Mouse (Mus musculus) hindbrain, postnatal 0 days (tissue): ENCODE measurements at regions not wholly inside any gene's neighbourhood (a gene's known extent, or its start where the extent isn't known, plus 50 kb on each side); places are given as distances from the start of the nearest gene placed in this dataset.

Experiments used
- ATAC-seq: fragments of 200-750 bp; cut with Nextera tagmentation; 2 replicates; pipeline ENCODE4 v1.8.0; 2017; ENCODE audit warnings: mild to moderate bottlenecking, moderate TSS enrichment, moderate library complexity
- DNase-seq: peaks from one replicate; pipeline ENCODE4 v3.0.0-alpha.2; 2015; ENCODE audit warnings: low spot score
- H3K27ac ChIP-seq: fragments of 300-500 bp; sonication (generic); 2 replicates; pipeline ENCODE4 v1.5.1; 2014; ENCODE audit warnings: mild to moderate bottlenecking
- H3K27me3 ChIP-seq: fragments of 300-500 bp; sonication (generic); 2 replicates; pipeline ENCODE4 v1.6.1; 2014; ENCODE audit warnings: low read length, mixed read lengths; ENCODE audit not compliant: insufficient read depth
- H3K36me3 ChIP-seq: fragments of 300-500 bp; sonication (generic); 2 replicates; pipeline ENCODE4 v1.6.1; 2014; ENCODE audit warnings: low read length, mixed read lengths; ENCODE audit not compliant: insufficient read depth
- H3K4me1 ChIP-seq: fragments of 300-500 bp; sonication (generic); 2 replicates; pipeline ENCODE4 v1.6.1; 2014; ENCODE audit warnings: antibody characterized with exemption, low read length, mixed read lengths; ENCODE audit not compliant: insufficient read depth
- H3K4me2 ChIP-seq: fragments of 300-500 bp; sonication (generic); 2 replicates; pipeline ENCODE4 v1.6.1; 2014; ENCODE audit warnings: low read depth, mild to moderate bottlenecking, low read length, moderate library complexity, mixed read lengths
- H3K4me3 ChIP-seq: fragments of 300-500 bp; sonication (generic); 2 replicates; pipeline ENCODE4 v1.5.1; 2014; ENCODE audit warnings: low read length
- H3K9ac ChIP-seq: fragments of 300-500 bp; sonication (generic); replicated peaks from 2 replicates; pipeline ENCODE4 v1.6.1; 2014; ENCODE audit warnings: mild to moderate bottlenecking, low read length, moderate library complexity, mixed read lengths
- H3K9me3 ChIP-seq: fragments of 300-500 bp; sonication (generic); 2 replicates; pipeline ENCODE4 v1.6.1; 2016; ENCODE audit warnings: low read length, mixed read lengths
- CTCF ChIP-seq: IDR thresholded peaks from 2 replicates; pipeline ENCODE4 v1.5.1; 2016; ENCODE audit warnings: antibody characterized with exemption, control low read depth, low read depth
- WGBS: fragments of 180-500 bp; shearing (Covaris S2); extraction: QIAGEN DNeasy Blood & Tissue Kit; methylation state at CpG from one replicate; pipeline ENCODE4 v1.1.7; 2014; 5-methylcytosine and 5-hydroxymethylcytosine counted together

GRCm38 (mm10) chr11:111215006-111215405 lies 149.0 kb downstream of the Kcnj2 start:
- Histone ChIP-seq H3K9ac (no peak overlapping the region), H3K9me3 (no peaks in the 10 kb centered on the region), H3K4me1 (peaks cover 9% of the 10 kb centered on the region; the same call in 1 of the 2 replicates), H3K4me3 (no peak overlapping the region), H3K27me3 (no peaks in the 10 kb centered on the region), H3K36me3 (no peaks in the 10 kb centered on the region), H3K4me2 (no peak overlapping the region), H3K27ac (no peak overlapping the region)
- DNase-seq (peak; percentile 46), ATAC-seq (no peak)
- no peak for TF ChIP-seq CTCF
- WGBS: 46% methylated on average over 5 of the region's 5 CpGs

GRCm38 (mm10) chr11:111223834-111224233 lies 157.9 kb downstream of the Kcnj2 start:
- no peaks in the 10 kb centered on the region for H3K9me3 ChIP-seq
- TF ChIP-seq CTCF: no peak
- H3K27ac ChIP-seq: no peak overlapping the region
- no peak overlapping the region for H3K9ac ChIP-seq
- no peaks in the 10 kb centered on the region for H3K36me3 ChIP-seq
- no peaks in the 10 kb centered on the region for H3K4me1 ChIP-seq
- ATAC-seq (no peak), DNase-seq (no peak)
- no peaks in the 10 kb centered on the region for H3K27me3 ChIP-seq
- H3K4me2 ChIP-seq: no peak overlapping the region
- H3K4me3 ChIP-seq: no peak overlapping the region
- WGBS: 91% methylated on average over 4 of the region's 4 CpGs

GRCm38 (mm10) chr11:111227305-111227704 lies 161.3 kb downstream of the Kcnj2 start:
- no peak overlapping the region for H3K9ac ChIP-seq
- DNase-seq (no peak), ATAC-seq (no peak)
- no peaks in the 10 kb centered on the region for H3K4me1 ChIP-seq
- H3K27ac ChIP-seq: no peak overlapping the region
- whole genome bisulfite sequencing: 63% methylated on average over 1 of the region's 1 CpGs
- H3K27me3 ChIP-seq: no peaks in the 10 kb centered on the region
- no peak overlapping the region for H3K4me2 ChIP-seq
- no peaks in the 10 kb centered on the region for H3K9me3 ChIP-seq
- no peak overlapping the region for H3K4me3 ChIP-seq
- no peak for TF ChIP-seq CTCF
- no peaks in the 10 kb centered on the region for H3K36me3 ChIP-seq

- 91% methylated on average over 1 of the region's 1 CpGs for WGBS
- Histone ChIP-seq H3K4me2 (no peak overlapping the region), H3K4me3 (no peak overlapping the region), H3K27ac (no peak overlapping the region), H3K27me3 (no peaks in the 10 kb centered on the region), H3K4me1 (no peaks in the 10 kb centered on the region), H3K9me3 (no peaks in the 10 kb centered on the region), H3K9ac (no peak overlapping the region), H3K36me3 (no peaks in the 10 kb centered on the region)
- TF ChIP-seq CTCF: no peak
- ATAC-seq: no peak
- no peak for DNase-seq
Measured at GRCm38 (mm10) chr11:111236741-111237140, 170.8 kb downstream of the Kcnj2 start.

GRCm38 (mm10) chr11:111239784-111240183 lies 173.8 kb downstream of the Kcnj2 start:
- Histone ChIP-seq H3K27me3 (no peaks in the 10 kb centered on the region), H3K27ac (no peak overlapping the region), H3K4me3 (no peak overlapping the region), H3K36me3 (no peaks in the 10 kb centered on the region), H3K4me2 (no peak overlapping the region), H3K9ac (no peak overlapping the region), H3K4me1 (no peaks in the 10 kb centered on the region), H3K9me3 (no peaks in the 10 kb centered on the region)
- 60% methylated on average over 3 of the region's 3 CpGs for WGBS
- no peak for TF ChIP-seq CTCF
- ATAC-seq: no peak
- DNase-seq: no peak

GRCm38 (mm10) chr11:111252226-111252625 lies 186.3 kb downstream of the Kcnj2 start:
- Histone ChIP-seq H3K4me2 (no peak overlapping the region), H3K4me1 (no peaks in the 10 kb centered on the region), H3K4me3 (no peak overlapping the region), H3K27ac (no peak overlapping the region), H3K27me3 (no peaks in the 10 kb centered on the region), H3K9ac (no peak overlapping the region), H3K9me3 (no peaks in the 10 kb centered on the region), H3K36me3 (no peaks in the 10 kb centered on the region)
- 94% methylated on average over 4 of the region's 4 CpGs for WGBS
- no peak for TF ChIP-seq CTCF
- DNase-seq (no peak), ATAC-seq (no peak)

GRCm38 (mm10) chr11:111256596-111256995 lies 190.6 kb downstream of the Kcnj2 start:
- TF ChIP-seq CTCF: no peak
- Histone ChIP-seq H3K36me3 (no peaks in the 10 kb centered on the region), H3K4me3 (no peak overlapping the region), H3K27me3 (no peaks in the 10 kb centered on the region), H3K9ac (no peak overlapping the region), H3K27ac (no peak overlapping the region), H3K9me3 (no peaks in the 10 kb centered on the region), H3K4me2 (no peak overlapping the region), H3K4me1 (no peaks in the 10 kb centered on the region)
- no peak for DNase-seq
- no peak for ATAC-seq
- WGBS: 80% methylated on average over 3 of the region's 3 CpGs
